Mouse (Mus musculus) left cerebral cortex, adult 8-10 months (tissue): ENCODE results near the gene Sdc1. TPM values are rescaled to one million over a fixed set of nuclear protein-coding genes. Genes with fewer than 3 reads are reported as not detected.

Source experiments
- DNase-seq, 2 experiments: peaks; one replicate each; pipeline ENCODE4 v3.0.0; 2022; ENCODE audit warnings: low spot score in 2 of 2
- total RNA-seq, 4 experiments: library from RNA; stranded (reverse); gene quantifications; 2 replicates each; pipeline ENCODE4 v1.2.4; 2022

Sdc1 gene
- total RNA-seq, 4 experiments from 2014 or later: 0.87 to 1.7 (median 1.4) TPM

GRCm38 (mm10) chr12:8781681-8782378 is 10.7 kb downstream of the Sdc1 start:
- DNase-seq: no peak

DNA sequence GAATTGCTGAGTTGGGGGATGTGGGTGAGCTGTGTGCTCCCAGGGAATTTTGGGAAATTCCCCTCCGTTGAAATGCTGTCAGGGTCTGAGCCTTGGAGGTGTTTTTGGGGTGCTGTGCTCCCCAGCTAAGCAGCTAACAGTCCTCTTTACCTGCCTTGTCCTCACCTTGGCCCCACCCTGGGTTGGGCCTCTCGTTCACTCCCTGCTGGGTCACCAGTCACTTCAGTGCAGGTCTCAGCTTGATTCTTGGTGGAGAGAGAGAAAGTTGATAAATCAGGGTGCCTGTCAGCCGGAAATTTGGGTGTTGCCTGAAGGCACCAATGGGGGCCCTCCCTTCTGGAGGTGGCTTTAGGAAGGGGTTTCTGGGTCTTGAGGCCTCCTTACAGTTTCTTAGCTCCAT is 11.4 kb downstream of the Sdc1 start:
- no peak for DNase-seq

DNA sequence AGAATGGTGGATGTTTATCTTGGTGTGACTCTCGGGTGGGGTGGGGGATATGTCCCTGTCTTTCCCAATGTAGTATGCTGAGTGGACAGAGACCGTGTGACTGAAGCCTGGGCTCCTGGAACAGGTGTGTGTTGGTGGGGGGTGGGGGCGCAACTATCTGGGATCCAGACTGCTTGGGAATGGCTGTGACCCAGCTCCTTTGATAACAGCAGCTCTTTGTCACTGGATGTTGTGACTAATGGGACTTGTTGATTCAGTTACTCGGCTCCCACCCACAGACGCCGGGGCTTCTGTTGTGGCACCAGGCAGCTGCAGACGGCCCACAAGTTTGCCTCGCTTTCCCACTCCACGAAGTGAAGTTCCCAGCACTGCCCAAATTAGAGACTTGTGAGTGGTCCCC is 13.1 kb downstream of the Sdc1 start:
- DNase-seq: no peak

- DNase-seq: no peak
Measured at GRCm38 (mm10) chr12:8786476-8786875, 15.4 kb downstream of the Sdc1 start.

GRCm38 (mm10) chr12:8786984-8787730 is 16.0 kb downstream of the Sdc1 start:
- DNase-seq: no peak

- DNase-seq: no peak
Measured at GRCm38 (mm10) chr12:8788469-8788868, 17.3 kb downstream of the Sdc1 start.

- no peak for DNase-seq
Measured at GRCm38 (mm10) chr12:8790615-8791014, 19.5 kb downstream of the Sdc1 start.

DNA sequence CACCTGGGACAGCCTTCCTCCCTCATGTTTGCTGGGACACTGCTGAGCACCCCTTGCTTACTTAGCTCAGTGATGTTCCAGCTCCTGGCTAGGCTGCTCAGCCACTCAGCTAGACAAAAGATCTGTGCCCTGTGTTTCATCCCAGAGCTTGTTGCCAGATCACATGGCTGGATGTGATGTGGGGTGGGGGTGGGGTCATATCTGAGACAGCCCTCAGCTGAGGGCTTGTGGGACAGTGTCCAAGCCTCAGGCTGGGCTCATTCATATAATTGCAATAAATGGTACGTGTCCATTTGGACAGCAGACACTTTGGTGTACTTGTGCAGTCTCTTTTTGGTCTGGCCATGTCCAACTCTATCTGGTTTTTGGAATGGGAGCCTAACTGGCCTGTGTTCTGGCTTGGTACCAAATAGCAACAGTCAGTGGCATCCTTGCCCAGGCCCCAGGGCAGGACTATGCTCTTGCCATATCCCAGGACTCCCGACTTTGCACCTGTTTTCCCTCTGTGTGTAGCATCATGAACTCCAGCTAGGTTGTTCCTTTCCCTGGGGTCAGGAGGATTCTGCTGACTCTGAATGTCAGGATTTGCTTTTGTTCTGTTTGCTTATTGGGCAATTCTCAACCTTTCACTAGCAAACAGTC is 22.4 kb downstream of the Sdc1 start:
- DNase-seq: no peak

DNA sequence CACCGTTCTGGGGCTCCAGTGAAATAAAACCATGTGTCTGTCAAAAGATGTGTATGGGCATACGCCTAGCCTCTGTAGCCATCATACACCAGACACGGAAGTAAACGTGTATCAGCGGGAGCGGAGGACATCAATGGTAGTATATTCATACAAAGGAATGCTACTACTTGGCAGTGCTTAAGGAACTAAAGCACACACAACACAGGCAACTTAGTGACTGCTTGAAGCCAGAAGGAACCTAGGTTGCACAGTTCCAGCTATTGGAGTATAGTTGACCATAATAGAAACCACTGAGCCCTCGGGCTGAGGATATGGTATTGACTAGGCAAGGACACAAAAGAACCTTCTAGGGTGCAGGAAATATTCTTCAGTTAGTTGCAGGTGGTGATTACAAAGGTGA is 26.8 kb downstream of the Sdc1 start:
- DNase-seq: no peak

- DNase-seq: no peak
Measured at GRCm38 (mm10) chr12:8798486-8799020, 27.4 kb downstream of the Sdc1 start.

DNA sequence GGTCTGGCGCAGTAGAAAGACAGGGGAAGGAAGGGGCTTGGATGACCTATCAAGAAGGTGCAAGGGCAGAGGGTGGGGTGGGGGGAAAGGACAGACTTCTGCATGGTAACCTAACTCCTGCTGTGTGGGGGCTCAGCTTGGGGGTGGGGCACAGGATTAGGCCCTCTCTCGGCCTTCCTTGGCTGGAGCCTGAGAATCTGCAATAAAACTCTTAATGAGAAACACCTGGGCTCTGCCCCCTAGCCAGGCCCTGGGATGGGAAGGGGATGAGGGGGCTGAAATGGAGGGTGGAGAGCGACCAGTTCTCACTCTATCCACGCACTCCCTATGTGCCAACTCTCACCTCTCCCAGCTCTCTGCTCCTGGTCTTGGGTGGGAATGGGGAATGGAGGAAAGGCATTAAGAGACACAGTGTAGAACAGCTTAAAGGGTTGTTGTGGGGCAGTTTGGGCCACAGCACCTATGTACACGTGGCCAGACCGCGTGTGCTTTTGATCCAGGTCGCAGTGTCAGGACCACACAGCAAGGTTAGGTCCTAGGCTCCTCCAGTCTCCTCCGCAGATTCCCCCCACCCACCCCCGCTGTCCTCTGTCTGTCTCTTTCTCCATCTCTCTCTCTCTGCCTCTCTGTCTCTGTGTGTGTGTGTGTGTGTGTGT is 32.4 kb downstream of the Sdc1 start:
- DNase-seq: no peak

DNA sequence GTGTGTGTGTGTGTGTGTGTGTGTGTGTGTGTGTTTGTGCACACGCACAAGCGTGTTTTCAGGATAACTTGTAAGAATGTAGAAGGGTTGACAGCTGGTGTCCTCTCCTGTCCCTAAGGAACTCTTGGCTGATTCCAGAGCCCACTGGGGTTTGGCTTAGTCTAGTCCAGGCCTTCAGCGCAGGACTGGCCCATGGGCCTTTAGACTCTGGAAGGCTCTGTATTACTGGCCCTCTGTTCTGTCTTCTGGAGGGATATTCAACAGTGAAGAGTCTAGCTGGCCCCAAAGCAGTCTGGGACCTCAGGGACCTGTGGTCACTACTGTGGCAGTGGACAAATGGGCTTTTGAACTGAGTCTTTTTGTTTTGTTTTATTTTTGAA is 32.9 kb downstream of the Sdc1 start:
- no peak for DNase-seq

DNA sequence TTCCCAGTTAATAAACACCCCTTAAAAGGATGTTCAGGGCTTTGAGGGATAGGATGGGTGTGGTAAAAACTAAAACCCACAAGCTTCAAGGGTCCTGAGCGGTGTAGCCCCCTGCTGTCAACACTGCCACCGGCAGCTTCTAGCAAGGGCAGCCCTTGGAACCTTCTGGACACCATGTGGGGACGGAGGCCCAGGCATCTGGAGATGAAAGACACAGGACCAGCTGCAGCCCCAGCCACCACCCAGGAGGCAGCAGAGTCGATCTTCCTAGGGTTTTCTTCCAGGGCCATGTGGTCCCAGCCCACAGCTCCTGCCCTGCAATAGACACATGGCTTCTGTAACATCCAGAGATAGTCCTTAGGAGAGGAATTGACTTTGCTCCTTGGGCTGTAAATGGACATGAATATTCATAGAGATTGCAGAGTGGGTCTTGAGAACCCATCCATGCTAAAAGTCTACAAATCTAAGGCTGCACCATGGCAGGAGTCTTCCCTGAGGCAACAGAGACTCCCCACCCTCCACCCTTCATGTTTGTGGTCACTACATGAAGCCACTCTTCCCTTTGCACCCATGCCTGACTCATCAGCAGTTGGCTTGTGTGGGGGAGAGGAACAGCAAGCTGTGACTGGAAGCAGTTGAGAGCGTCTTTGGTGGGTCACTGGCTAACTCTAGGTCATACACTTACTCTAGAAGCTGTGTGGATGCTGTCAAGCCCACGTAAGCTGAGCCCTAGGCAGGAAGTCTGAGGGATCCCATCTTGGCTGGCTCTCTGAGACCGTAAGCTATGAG is 34.0 kb downstream of the Sdc1 start:
- no peak for DNase-seq

- no peak for DNase-seq
Measured at GRCm38 (mm10) chr12:8809086-8809485, 38.0 kb downstream of the Sdc1 start.

DNA sequence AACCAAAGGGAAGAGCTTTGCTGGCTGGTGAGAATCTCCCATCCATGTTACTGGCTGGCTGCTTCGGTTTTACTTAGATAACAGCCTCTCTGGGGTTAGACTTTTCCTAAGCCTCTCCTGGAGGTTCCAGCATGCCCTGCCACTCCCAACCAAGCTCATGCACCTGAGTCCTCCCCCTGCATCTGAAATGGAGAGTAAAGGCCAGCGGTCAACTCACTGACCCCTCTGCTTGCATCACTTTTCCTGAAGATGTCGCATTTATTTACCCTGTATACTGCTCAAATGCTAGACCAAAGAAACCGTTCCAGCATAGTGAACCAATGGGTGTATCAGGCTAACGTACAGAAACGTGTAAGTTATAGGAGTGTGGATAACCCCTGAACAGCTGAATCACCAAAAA is 38.5 kb downstream of the Sdc1 start:
- no peak for DNase-seq

GRCm38 (mm10) chr12:8810966-8811365 is 39.8 kb downstream of the Sdc1 start:
- no peak for DNase-seq

GRCm38 (mm10) chr12:8811441-8811871 is 40.3 kb downstream of the Sdc1 start:
- no peak for DNase-seq

GRCm38 (mm10) chr12:8811894-8812560 is 40.9 kb downstream of the Sdc1 start:
- no peak for DNase-seq

- no peak for DNase-seq
Measured at GRCm38 (mm10) chr12:8817467-8818232, 46.5 kb downstream of the Sdc1 start.

GRCm38 (mm10) chr12:8818233-8818672 is 47.1 kb downstream of the Sdc1 start:
- no peak for DNase-seq
